Mouse (Mus musculus) kidney, postnatal 14 days (tissue): ENCODE data around the gene Olfr315.
"Not testable (repeated sequence)": the region's sequence is repeated elsewhere in the genome, so short reads cannot be mapped to it uniquely, and the experiment has no call there.

Experiments used
- DNase-seq: peaks from one replicate; pipeline ENCODE4 v3.0.0; 2022; ENCODE audit warnings: mixed read lengths

Gene Olfr315

GRCm38 (mm10) chr11:58772888-58773287, at the start of gene Olfr315:
TSS of gene Olfr315 (plus strand) at chr11:58773188.
- DNase-seq: no peak

- DNase-seq: no peak
Observed at GRCm38 (mm10) chr11:58723914-58724313, 49.1 kb upstream of the Olfr315 start, which contains the start of gene Olfr318. TSS of gene Olfr318 (minus strand) at chr11:58724014.

GRCm38 (mm10) chr11:58727896-58728650, 44.9 kb upstream of the Olfr315 start:
- DNase-seq: peak; percentile 41

GRCm38 (mm10) chr11:58733372-58733771, 39.6 kb upstream of the Olfr315 start:
- no peak for DNase-seq

- DNase-seq: no peak
Observed at GRCm38 (mm10) chr11:58738792-58739262, 34.2 kb upstream of the Olfr315 start, which contains the start of gene Olfr317. TSS of gene Olfr317 (minus strand) at chr11:58739212.

GRCm38 (mm10) chr11:58751096-58751495, 21.9 kb upstream of the Olfr315 start:
- not testable (repeated sequence) for DNase-seq

GRCm38 (mm10) chr11:58752434-58752833, 20.6 kb upstream of the Olfr315 start, which contains the start of gene Olfr316:
TSS of gene Olfr316 (plus strand) at chr11:58752734.
- DNase-seq: no peak

GRCm38 (mm10) chr11:58782480-58783089, 9.6 kb downstream of the Olfr315 start, which contains the start of gene Olfr314:
TSS of gene Olfr314 (plus strand) at chr11:58782952.
- no peak for DNase-seq

GRCm38 (mm10) chr11:58784182-58784581, 11.2 kb downstream of the Olfr315 start:
- DNase-seq: no peak

GRCm38 (mm10) chr11:58787651-58788050, 14.7 kb downstream of the Olfr315 start:
- no peak for DNase-seq

- no peak for DNase-seq
Observed at GRCm38 (mm10) chr11:58788346-58788745, 15.4 kb downstream of the Olfr315 start.

GRCm38 (mm10) chr11:58789532-58789931, 16.5 kb downstream of the Olfr315 start:
- no peak for DNase-seq

- DNase-seq: no peak
Observed at GRCm38 (mm10) chr11:58790053-58790452, 17.1 kb downstream of the Olfr315 start.

- DNase-seq: no peak
Observed at GRCm38 (mm10) chr11:58790646-58791045, 17.7 kb downstream of the Olfr315 start.

- no peak for DNase-seq
Observed at GRCm38 (mm10) chr11:58795856-58796255, 22.9 kb downstream of the Olfr315 start.

GRCm38 (mm10) chr11:58796850-58797249, 23.9 kb downstream of the Olfr315 start:
- DNase-seq: no peak

- no peak for DNase-seq
Observed at GRCm38 (mm10) chr11:58799747-58800146, 26.8 kb downstream of the Olfr315 start.

GRCm38 (mm10) chr11:58801558-58802228, 28.7 kb downstream of the Olfr315 start, which contains the start of gene Fam183b:
TSS of gene Fam183b (minus strand) at chr11:58801960.
- DNase-seq: no peak

GRCm38 (mm10) chr11:58803871-58804270, 30.9 kb downstream of the Olfr315 start:
- no peak for DNase-seq

GRCm38 (mm10) chr11:58804393-58804792, 31.4 kb downstream of the Olfr315 start:
- no peak for DNase-seq

GRCm38 (mm10) chr11:58812001-58812400, 39.0 kb downstream of the Olfr315 start:
- no peak for DNase-seq

- DNase-seq: not testable (repeated sequence)
Observed at GRCm38 (mm10) chr11:58814700-58815099, 41.7 kb downstream of the Olfr315 start, which contains the start of gene Olfr313. TSS of gene Olfr313 (plus strand) at chr11:58815000.

GRCm38 (mm10) chr11:58815676-58816075, 42.7 kb downstream of the Olfr315 start:
- DNase-seq: no peak
